Mouse (Mus musculus) myocyte (in vitro differentiated cells): ENCODE measurements around the gene Hsd17b6. TPM values are rescaled to one million over a fixed set of nuclear protein-coding genes. Genes with fewer than 3 reads are reported as not detected.

Source experiments
- H3K27me3 ChIP-seq: one replicate; pipeline ENCODE4 v1.6.1; 2011; ENCODE audit not compliant: control insufficient read depth, insufficient read depth, insufficient read length
- H3K36me3 ChIP-seq: one replicate; pipeline ENCODE4 v1.6.1; 2011; ENCODE audit not compliant: control insufficient read depth, insufficient read depth
- H3K4me2 ChIP-seq: one replicate; pipeline ENCODE4 v1.6.1; 2011; ENCODE audit warnings: low read depth, control low read depth
- H3K4me3 ChIP-seq: one replicate; pipeline ENCODE4 v1.5.1; 2011; ENCODE audit warnings: mild to moderate bottlenecking, control low read depth, moderate library complexity
- H3K79me2 ChIP-seq: one replicate; pipeline ENCODE4 v1.6.1; 2011; ENCODE audit not compliant: control insufficient read depth, insufficient read depth
- H3ac ChIP-seq: one replicate; pipeline ENCODE4 v1.6.1; 2011; ENCODE audit not compliant: control insufficient read depth, insufficient read length
- CEBPB ChIP-seq: IDR thresholded peaks from 2 replicates; pipeline ENCODE4 v1.6.1; 2011; ENCODE audit warnings: mild to moderate bottlenecking, moderate library complexity; ENCODE audit not compliant: poor library complexity, insufficient read depth, severe bottlenecking
- E2F4 ChIP-seq: IDR thresholded peaks from one replicate; pipeline ENCODE4 v1.6.1; 2011; ENCODE audit warnings: mild to moderate bottlenecking, control low read depth, moderate library complexity; ENCODE audit not compliant: insufficient read depth
- MAX ChIP-seq: IDR thresholded peaks from one replicate; pipeline ENCODE4 v1.6.1; 2011; ENCODE audit warnings: low read depth, mild to moderate bottlenecking, control low read depth
- MYOD1 ChIP-seq, 3 experiments: IDR thresholded peaks; one replicate each; pipeline ENCODE4 v1.6.1; 2011; ENCODE audit warnings: control low read depth in 2 of 3, low read depth in 2 of 3, mild to moderate bottlenecking in 2 of 3, moderate library complexity in 1 of 3; ENCODE audit not compliant: insufficient read length in 2 of 3, control insufficient read depth in 1 of 3
- MYOG ChIP-seq, 3 experiments: IDR thresholded peaks; one replicate each; pipeline ENCODE4 v1.6.1; 2011; ENCODE audit warnings: control low read depth in 2 of 3, low read depth in 2 of 3, mild to moderate bottlenecking in 2 of 3; ENCODE audit not compliant: insufficient read length in 2 of 3, control insufficient read depth in 1 of 3, insufficient read depth in 1 of 3
- POLR2A ChIP-seq: IDR thresholded peaks from one replicate; pipeline ENCODE4 v1.6.1; 2011; ENCODE audit warnings: low read depth, mild to moderate bottlenecking, control low read depth, moderate library complexity; ENCODE audit not compliant: insufficient read length
- POLR2AphosphoS2 ChIP-seq: IDR thresholded peaks from one replicate; pipeline ENCODE4 v1.6.1; 2011; ENCODE audit warnings: low read depth, control low read depth; ENCODE audit not compliant: insufficient read length
- REST ChIP-seq: IDR thresholded peaks from one replicate; pipeline ENCODE4 v1.6.1; 2011; ENCODE audit warnings: mild to moderate bottlenecking, control low read depth, moderate library complexity; ENCODE audit not compliant: insufficient read depth, insufficient read length
- SRF ChIP-seq: IDR thresholded peaks from one replicate; pipeline ENCODE4 v1.6.1; 2011; ENCODE audit warnings: low read depth; ENCODE audit not compliant: control insufficient read depth, insufficient read length
- TCF12 ChIP-seq: IDR thresholded peaks from one replicate; pipeline ENCODE4 v1.6.1; 2011; ENCODE audit warnings: mild to moderate bottlenecking, control low read depth; ENCODE audit not compliant: poor library complexity, insufficient read depth, severe bottlenecking
- TCF3 ChIP-seq: IDR thresholded peaks from one replicate; pipeline ENCODE4 v1.6.1; 2011; ENCODE audit warnings: low read depth, control low read depth; ENCODE audit not compliant: insufficient read length
- USF1 ChIP-seq: IDR thresholded peaks from one replicate; pipeline ENCODE4 v1.6.1; 2011; ENCODE audit warnings: low read depth, mild to moderate bottlenecking, control low read depth, moderate library complexity
- polyA plus RNA-seq: library from polyadenylated mRNA; unstranded; fragments of >200 nt; fragmentation: generic; extraction: Trizol; gene quantifications from one replicate; pipeline ENCODE4 v1.2.1, GENCODE M21; 2012; ENCODE audit warnings: missing spikeins

Gene Hsd17b6
- polyA plus RNA-seq, 1 experiment = not detected

DNA sequence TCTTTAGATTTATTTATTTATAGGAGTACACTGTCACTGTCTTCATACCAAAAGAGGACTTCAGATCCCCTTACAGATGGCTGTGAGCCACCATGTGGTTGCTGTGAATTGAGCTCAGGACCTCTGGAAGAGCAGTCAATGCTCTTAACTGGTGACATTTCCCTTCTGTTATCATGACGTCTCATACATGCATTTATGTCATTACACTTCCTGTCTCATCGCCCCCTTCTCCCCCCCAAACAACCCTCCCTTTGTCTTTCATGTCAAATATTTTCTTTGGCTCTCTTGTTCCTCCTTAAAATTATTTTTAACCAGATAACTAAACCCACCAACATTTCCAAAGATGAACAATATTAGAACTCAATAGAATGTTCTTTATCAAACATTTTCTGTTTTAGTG, 23.4 kb upstream of the Hsd17b6 start:
- H3ac ChIP-seq = no peak overlapping the region
- no peak overlapping the region for H3K4me3 ChIP-seq
- H3K4me2 ChIP-seq = no peak overlapping the region
- TF ChIP-seq TCF3 (no peak), REST (no peak), MYOG (IDR thresholded peaks at IDR 0.05; ENCODE audit: control insufficient read depth in 1 of 3, insufficient read depth in 1 of 3, insufficient read length in 2 of 3, low read depth in 2 of 3) (no peak), CEBPB (no peak), MAX (no peak), E2F4 (no peak), TCF12 (no peak), MYOD1 (IDR thresholded peaks at IDR 0.05; ENCODE audit: control insufficient read depth in 1 of 3, insufficient read length in 2 of 3, low read depth in 2 of 3) (no peak), POLR2A (no peak), SRF (no peak), POLR2AphosphoS2 (no peak), USF1 (no peak)
- peaks cover 4% of the 10 kb centered on the region for H3K79me2 ChIP-seq
- H3K36me3 ChIP-seq = peaks cover 3% of the 10 kb centered on the region
- H3K27me3 ChIP-seq = no peaks in the 10 kb centered on the region

DNA sequence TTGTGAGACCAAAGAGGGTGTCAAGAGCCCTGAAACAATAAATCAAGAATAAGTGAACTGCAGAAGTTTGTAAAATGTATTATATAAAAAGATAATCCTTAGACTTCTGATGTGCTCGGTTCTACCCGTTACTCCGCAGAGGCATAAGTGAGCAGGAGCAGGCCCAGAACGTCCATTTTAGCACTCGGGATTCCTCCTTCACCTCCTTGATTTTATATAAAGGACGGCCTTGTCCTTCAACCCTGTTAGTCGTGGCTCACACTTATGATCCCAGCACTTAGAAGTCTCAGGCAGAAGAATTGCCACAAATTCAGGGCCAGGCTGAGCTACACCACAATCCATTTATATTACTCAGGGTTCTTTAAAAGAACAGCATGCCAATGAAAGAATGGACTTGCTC, 22.5 kb upstream of the Hsd17b6 start:
- no peak for TF ChIP-seq POLR2A
- no peak for TF ChIP-seq SRF
- no peak for TF ChIP-seq USF1
- no peak for TF ChIP-seq POLR2AphosphoS2
- TF ChIP-seq E2F4 = no peak
- TF ChIP-seq TCF12 = no peak
- no peak for TF ChIP-seq REST
- no peak for TF ChIP-seq CEBPB
- TF ChIP-seq MYOG (IDR thresholded peaks at IDR 0.05; ENCODE audit: control insufficient read depth in 1 of 3, insufficient read depth in 1 of 3, insufficient read length in 2 of 3, low read depth in 2 of 3) = no peak
- no peak for TF ChIP-seq MAX
- no peak for TF ChIP-seq MYOD1 (IDR thresholded peaks at IDR 0.05; ENCODE audit: control insufficient read depth in 1 of 3, insufficient read length in 2 of 3, low read depth in 2 of 3)
- TF ChIP-seq TCF3 = no peak
- H3K4me3 ChIP-seq = no peak overlapping the region
- no peaks in the 10 kb centered on the region for H3K27me3 ChIP-seq
- peaks cover 3% of the 10 kb centered on the region for H3K36me3 ChIP-seq
- H3K79me2 ChIP-seq = no peaks in the 10 kb centered on the region
- H3K4me2 ChIP-seq = no peak overlapping the region
- no peak overlapping the region for H3ac ChIP-seq

DNA sequence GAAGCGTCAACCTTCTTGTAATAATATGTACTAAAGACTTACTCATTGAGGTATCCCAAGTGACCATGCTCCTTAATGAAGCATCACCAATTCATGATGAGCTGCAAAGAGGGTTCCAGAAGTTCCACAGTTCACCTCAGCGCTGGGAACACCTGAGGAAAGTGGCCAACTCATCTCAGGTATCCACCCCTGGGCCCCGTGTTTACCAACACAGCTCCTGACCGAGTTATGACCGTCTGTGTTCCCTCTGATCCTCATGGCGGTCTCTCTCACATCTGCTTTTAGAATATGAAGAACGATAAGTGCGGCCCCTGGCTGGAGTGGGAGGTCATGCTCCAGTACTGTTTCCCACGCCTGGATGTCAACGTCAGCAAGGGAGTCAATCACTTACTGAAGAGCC, 16.1 kb upstream of the Hsd17b6 start:
- H3K4me3 ChIP-seq = no peak overlapping the region
- no peak overlapping the region for H3K4me2 ChIP-seq
- no peak overlapping the region for H3ac ChIP-seq
- peaks cover 7% of the 10 kb centered on the region for H3K36me3 ChIP-seq
- H3K27me3 ChIP-seq = no peaks in the 10 kb centered on the region
- TF ChIP-seq POLR2A (no peak), MYOG (IDR thresholded peaks at IDR 0.05; ENCODE audit: control insufficient read depth in 1 of 3, insufficient read depth in 1 of 3, insufficient read length in 2 of 3, low read depth in 2 of 3) (no peak), CEBPB (no peak), REST (no peak), USF1 (no peak), TCF12 (no peak), MAX (no peak), POLR2AphosphoS2 (no peak), TCF3 (no peak), E2F4 (no peak), MYOD1 (IDR thresholded peaks at IDR 0.05; ENCODE audit: control insufficient read depth in 1 of 3, insufficient read length in 2 of 3, low read depth in 2 of 3) (no peak), SRF (no peak)
- no peaks in the 10 kb centered on the region for H3K79me2 ChIP-seq

DNA sequence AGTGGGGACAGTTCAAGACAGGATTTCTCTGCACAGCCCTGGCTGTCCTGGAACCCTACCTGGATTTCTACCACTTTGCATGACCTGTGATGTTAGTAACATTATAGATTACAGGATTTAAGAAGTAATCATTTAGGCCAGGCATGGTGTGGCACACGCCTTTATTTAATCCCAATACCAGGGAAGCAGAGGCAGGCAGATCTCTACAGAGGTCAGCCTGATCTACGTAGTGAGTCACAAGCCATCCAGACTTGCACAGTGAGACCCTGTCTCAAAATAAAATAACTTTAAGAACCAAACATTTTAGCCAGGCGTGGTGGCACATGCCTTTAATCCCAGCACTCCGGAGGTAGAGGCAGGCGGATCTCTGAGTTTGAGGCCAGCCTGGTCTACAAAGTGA, 14.8 kb upstream of the Hsd17b6 start:
- no peaks in the 10 kb centered on the region for H3K27me3 ChIP-seq
- no peak for TF ChIP-seq MYOG (IDR thresholded peaks at IDR 0.05; ENCODE audit: control insufficient read depth in 1 of 3, insufficient read depth in 1 of 3, insufficient read length in 2 of 3, low read depth in 2 of 3)
- TF ChIP-seq MYOD1 (IDR thresholded peaks at IDR 0.05; ENCODE audit: control insufficient read depth in 1 of 3, insufficient read length in 2 of 3, low read depth in 2 of 3) = no peak
- no peak for TF ChIP-seq TCF12
- no peak for TF ChIP-seq TCF3
- no peak for TF ChIP-seq CEBPB
- no peak for TF ChIP-seq REST
- no peak for TF ChIP-seq E2F4
- TF ChIP-seq MAX = no peak

More for the DNA sequence above, 14.8 kb upstream of the Hsd17b6 start:
- Histone ChIP-seq H3K4me2 (no peak overlapping the region), H3K79me2 (no peaks in the 10 kb centered on the region), H3K36me3 (peaks cover 3% of the 10 kb centered on the region), H3K4me3 (no peak overlapping the region), H3ac (no peak overlapping the region)
